Mouse (Mus musculus) MEL (cell line): ENCODE results near the gene Trpv4. TPM values are rescaled to one million over a fixed set of nuclear protein-coding genes. Genes with fewer than 3 reads are reported as not detected.

Experiments used
- DNase-seq: peaks from one replicate; pipeline ENCODE4 v3.0.0; 2011; ENCODE audit warnings: low read depth, low spot score
- H3K27ac ChIP-seq: 2 replicates; pipeline ENCODE4 v1.5.1; 2012; ENCODE audit warnings: low read depth, mild to moderate bottlenecking, control low read depth, low read length, moderate library complexity; ENCODE audit not compliant: control insufficient read depth
- H3K27me3 ChIP-seq, 2 experiments: fragments of 150-350 bp in 1 of 2; sonication (generic) in 1 of 2; 2 replicates each; pipeline ENCODE4 v1.6.1; 2012; ENCODE audit warnings: low read length in 2 of 2, mild to moderate bottlenecking in 2 of 2, improper control_type of control experiment in 1 of 2, moderate library complexity in 1 of 2; ENCODE audit not compliant: insufficient read depth in 2 of 2, control insufficient read depth in 1 of 2
- H3K36me3 ChIP-seq, 2 experiments: 2 replicates each; pipeline ENCODE4 v1.6.1; 2012 to 2014; ENCODE audit warnings: low read length in 2 of 2, improper control_type of control experiment in 1 of 2, inconsistent platforms in 1 of 2, mild to moderate bottlenecking in 1 of 2; ENCODE audit not compliant: insufficient read depth in 2 of 2, control insufficient read depth in 1 of 2
- H3K4me1 ChIP-seq, 2 experiments: fragments of 150-350 bp in 1 of 2; sonication (generic) in 1 of 2; 2 replicates each; pipeline ENCODE4 v1.6.1; 2012; ENCODE audit warnings: low read length in 2 of 2, improper control_type of control experiment in 1 of 2, mild to moderate bottlenecking in 1 of 2; ENCODE audit not compliant: insufficient read depth in 2 of 2, control insufficient read depth in 1 of 2
- H3K4me3 ChIP-seq, 2 experiments: fragments of 150-350 bp in 1 of 2; sonication (generic) in 1 of 2; 2 replicates each; pipeline ENCODE4 v1.5.1; 2012; ENCODE audit warnings: low read depth in 2 of 2, low read length in 2 of 2, mild to moderate bottlenecking in 2 of 2, moderate library complexity in 2 of 2, control low read depth in 1 of 2, improper control_type of control experiment in 1 of 2; ENCODE audit not compliant: control insufficient read depth in 1 of 2, insufficient read depth in 1 of 2
- H3K79me2 ChIP-seq: 2 replicates; pipeline ENCODE4 v1.6.1; 2012; ENCODE audit warnings: mild to moderate bottlenecking, low read length, moderate library complexity; ENCODE audit not compliant: control insufficient read depth, poor library complexity, insufficient read depth
- H3K9ac ChIP-seq: 2 replicates; pipeline ENCODE4 v1.6.1; 2012; ENCODE audit warnings: low read depth, mild to moderate bottlenecking, control low read depth, low read length, moderate library complexity; ENCODE audit not compliant: control insufficient read depth, poor library complexity, severe bottlenecking
- H3K9me3 ChIP-seq: fragments of 150-350 bp; sonication (generic); replicated peaks from 2 replicates; pipeline ENCODE4 v1.6.1; 2012; ENCODE audit warnings: mild to moderate bottlenecking, low read length, improper control_type of control experiment, moderate library complexity; ENCODE audit not compliant: insufficient read depth
- BHLHE40 ChIP-seq: IDR thresholded peaks from 2 replicates; pipeline ENCODE4 v1.6.1; 2012; ENCODE audit warnings: low read depth, mild to moderate bottlenecking, inconsistent platforms, low read length, improper control_type of control experiment, borderline replicate concordance
- CHD2 ChIP-seq: IDR thresholded peaks from 2 replicates; pipeline ENCODE4 v1.6.1; 2011; ENCODE audit warnings: low read length, improper control_type of control experiment
- CTCF ChIP-seq, 3 experiments: IDR thresholded peaks in 2 of 3; conservative IDR thresholded peaks in 1 of 3; 2 replicates each; pipeline ENCODE4 v1.5.1; 2011 to 2012; ENCODE audit warnings: low read length in 3 of 3, low read depth in 2 of 3, mild to moderate bottlenecking in 2 of 3, improper control_type of control experiment in 1 of 3, inconsistent platforms in 1 of 3, mixed read lengths in 1 of 3, moderate library complexity in 1 of 3; ENCODE audit not compliant: control insufficient read depth in 1 of 3, insufficient read depth in 1 of 3, poor library complexity in 1 of 3, severe bottlenecking in 1 of 3
- ELF1 ChIP-seq: IDR thresholded peaks from 2 replicates; pipeline ENCODE4 v1.6.1; 2014; ENCODE audit warnings: low read depth, mild to moderate bottlenecking, inconsistent platforms, low read length, improper control_type of control experiment, moderate library complexity
- EP300 ChIP-seq, 2 experiments: IDR thresholded peaks; 2 replicates each; pipeline ENCODE4 v1.6.1; 2011; ENCODE audit warnings: improper control_type of control experiment in 2 of 2, low read length in 2 of 2, low read depth in 1 of 2, mild to moderate bottlenecking in 1 of 2
- ETS1 ChIP-seq: IDR thresholded peaks from 2 replicates; pipeline ENCODE4 v1.6.1; 2012; ENCODE audit warnings: low read depth, mild to moderate bottlenecking, inconsistent platforms, low read length, improper control_type of control experiment, moderate library complexity
- GATA1 ChIP-seq: IDR thresholded peaks from 2 replicates; pipeline ENCODE4 v1.6.1; 2011; ENCODE audit warnings: low read depth, low read length, improper control_type of control experiment
- HCFC1 ChIP-seq: IDR thresholded peaks from 2 replicates; pipeline ENCODE4 v1.6.1; 2012; ENCODE audit warnings: low read depth, mild to moderate bottlenecking, inconsistent platforms, low read length, improper control_type of control experiment, moderate library complexity
- MAFK ChIP-seq: IDR thresholded peaks from 2 replicates; pipeline ENCODE4 v1.6.1; 2011; ENCODE audit warnings: low read depth, mild to moderate bottlenecking, low read length, improper control_type of control experiment, borderline replicate concordance
- MAX ChIP-seq: IDR thresholded peaks from 2 replicates; pipeline ENCODE4 v1.6.1; 2011; ENCODE audit warnings: low read length, improper control_type of control experiment
- MEF2A ChIP-seq: IDR thresholded peaks from 2 replicates; pipeline ENCODE4 v1.6.1; 2014; ENCODE audit warnings: low read depth, mild to moderate bottlenecking, inconsistent platforms, low read length, improper control_type of control experiment; ENCODE audit not compliant: poor library complexity, insufficient replicate concordance, severe bottlenecking; ENCODE audit errors: extremely low read depth
- MXI1 ChIP-seq: IDR thresholded peaks from 2 replicates; pipeline ENCODE4 v1.6.1; 2011; ENCODE audit warnings: mild to moderate bottlenecking, low read depth, low read length, improper control_type of control experiment
- MYB ChIP-seq: IDR thresholded peaks from 2 replicates; pipeline ENCODE4 v1.6.1; 2011; ENCODE audit warnings: mild to moderate bottlenecking, low read depth, low read length, improper control_type of control experiment
- MYC ChIP-seq: IDR thresholded peaks from 2 replicates; pipeline ENCODE4 v1.6.1; 2011; ENCODE audit warnings: low read depth, mild to moderate bottlenecking, low read length, improper control_type of control experiment, moderate library complexity
- NELFE ChIP-seq: IDR thresholded peaks from 2 replicates; pipeline ENCODE4 v1.6.1; 2011; ENCODE audit warnings: low read depth, low read length, improper control_type of control experiment
- NRF1 ChIP-seq: IDR thresholded peaks from 2 replicates; pipeline ENCODE4 v1.6.1; 2014; ENCODE audit warnings: low read depth, mild to moderate bottlenecking, inconsistent platforms, low read length, improper control_type of control experiment, moderate library complexity; ENCODE audit not compliant: poor library complexity, insufficient read depth, severe bottlenecking
- RAD21 ChIP-seq: IDR thresholded peaks from 2 replicates; pipeline ENCODE4 v1.6.1; 2011; ENCODE audit warnings: mild to moderate bottlenecking, low read depth, low read length, improper control_type of control experiment
- TAL1 ChIP-seq: IDR thresholded peaks from 2 replicates; pipeline ENCODE4 v1.6.1; 2012; ENCODE audit warnings: mild to moderate bottlenecking, inconsistent platforms, low read length, moderate library complexity, mixed read lengths
- TBP ChIP-seq: IDR thresholded peaks from 2 replicates; pipeline ENCODE4 v1.8.0; 2011; ENCODE audit warnings: low read depth, low read length, improper control_type of control experiment
- TCF12 ChIP-seq: IDR thresholded peaks from 2 replicates; pipeline ENCODE4 v1.6.1; 2014; ENCODE audit warnings: low read depth, mild to moderate bottlenecking, inconsistent platforms, low read length, improper control_type of control experiment, moderate library complexity
- UBTF ChIP-seq: IDR thresholded peaks from 2 replicates; pipeline ENCODE4 v1.6.1; 2012; ENCODE audit warnings: low read depth, mild to moderate bottlenecking, inconsistent platforms, low read length, improper control_type of control experiment, moderate library complexity, borderline replicate concordance; ENCODE audit not compliant: insufficient read depth
- USF1 ChIP-seq: IDR thresholded peaks from 2 replicates; pipeline ENCODE4 v1.6.1; 2014; ENCODE audit warnings: low read depth, mild to moderate bottlenecking, inconsistent platforms, low read length, improper control_type of control experiment, moderate library complexity
- USF2 ChIP-seq, 2 experiments: IDR thresholded peaks; 2 replicates each; pipeline ENCODE4 v1.6.1; 2011 to 2012; ENCODE audit warnings: improper control_type of control experiment in 2 of 2, low read length in 2 of 2, borderline replicate concordance in 1 of 2, inconsistent platforms in 1 of 2, low read depth in 1 of 2, mild to moderate bottlenecking in 1 of 2; ENCODE audit not compliant: insufficient read depth in 1 of 2
- ZC3H11A ChIP-seq: IDR thresholded peaks from 2 replicates; pipeline ENCODE4 v1.6.1; 2012; ENCODE audit warnings: low read depth, mild to moderate bottlenecking, inconsistent platforms, low read length, improper control_type of control experiment
- polyA plus RNA-seq, 2 experiments: library from polyadenylated mRNA; stranded (reverse) in 1 of 2; unstranded in 1 of 2; fragments of >175 nt in 1 of 2; fragments of >200 nt in 1 of 2; gene quantifications; 2 replicates each; pipeline versions ENCODE4 v1.2.1 to v1.2.4; 2012; ENCODE audit warnings: low replicate concordance in 2 of 2, low read depth in 1 of 2; ENCODE audit not compliant: insufficient read length in 2 of 2, insufficient read depth in 1 of 2, missing spikeins in 1 of 2
- total RNA-seq: library from RNA; depleted of rRNA; stranded (reverse); fragments of 300-350 nt; gene quantifications from 2 replicates; pipeline ENCODE4 v1.2.3, GENCODE M21; 2012

Gene Trpv4
- total and polyA plus RNA-seq, 3 experiments, result 0.29 TPM; not detected in 2

- peak; percentile 87 for TF ChIP-seq NELFE
- no peak for TF ChIP-seq CHD2
- TF ChIP-seq MAX, result peak; percentile 89
- TF ChIP-seq CTCF (IDR thresholded peaks at IDR 0.05 in 2 of 3, conservative IDR thresholded peaks at IDR 0.05 in 1 of 3; ENCODE audit: control insufficient read depth in 1 of 3, insufficient read depth in 1 of 3, low read depth in 2 of 3, low read length in 3 of 3, poor library complexity in 1 of 3, severe bottlenecking in 1 of 3), result peak; percentile 42 to 96 (median 82)
- peak; percentile 96 for TF ChIP-seq MYC
- TF ChIP-seq ETS1, result 0 out of 2 replicates have a peak, but pooled peaks have one; percentile 3
- TF ChIP-seq TBP, result peak; percentile 90
- no peak for TF ChIP-seq GATA1
- peak in 1 of 2 experiments; percentile 59; a peak in 1 of 4 replicates for TF ChIP-seq USF2 (IDR thresholded peaks at IDR 0.05; ENCODE audit: borderline replicate concordance in 1 of 2, insufficient read depth in 1 of 2, low read depth in 1 of 2, low read length in 2 of 2)
- TF ChIP-seq MAFK, result no peak
- TF ChIP-seq ELF1, result peak; percentile 99
- TF ChIP-seq HCFC1, result peak; percentile 63
- peak; percentile 88 for TF ChIP-seq USF1
- TF ChIP-seq MYB, result no peak
- TF ChIP-seq TAL1, result no peak
- TF ChIP-seq NRF1, result 0 out of 2 replicates have a peak, but pooled peaks have one; percentile 45
- peak; percentile 77 for TF ChIP-seq RAD21
Observed at GRCm38 (mm10) chr5:114667228-114667856, 9.1 kb upstream of the Trpv4 start (continued).

- DNase-seq, result peak; percentile 27
- TF ChIP-seq BHLHE40 (no peak), MEF2A (no peak), UBTF (no peak), MYC (no peak), USF1 (no peak), MXI1 (no peak), ELF1 (no peak), HCFC1 (no peak), TCF12 (no peak), ZC3H11A (no peak), EP300 (IDR thresholded peaks at IDR 0.05; ENCODE audit: low read depth in 1 of 2, low read length in 2 of 2) (no peak), CHD2 (no peak)
- Histone ChIP-seq H3K9me3 (no peaks in the 10 kb centered on the region), H3K9ac (no peak overlapping the region; the same call in none of the 2 replicates), H3K27me3 (no peaks in the 10 kb centered on the region), H3K79me2 (no peaks in the 10 kb centered on the region), H3K36me3 (0 out of 4 replicates have a peak, but pooled peaks cover 0 to 2% of the 10 kb centered on the region in 2 experiments), H3K4me3 (peak overlapping the region in 1 of 2 experiments; percentile 34; a peak in 3 of 4 replicates), H3K27ac (no peak overlapping the region), H3K4me1 (0 out of 4 replicates have a peak, but pooled peaks cover 0 to 8% of the 10 kb centered on the region in 2 experiments)
Observed at GRCm38 (mm10) chr5:114666659-114667058, 8.4 kb upstream of the Trpv4 start.
